Mouse (Mus musculus): ENCODE measurements around the gene Trio.
"Not testable (repeated sequence)": the region's sequence is repeated elsewhere in the genome, so short reads cannot be mapped to it uniquely, and the experiment has no call there.

The Trio gene

GRCm38 (mm10) chr15:27840125-27840524 is 185.5 kb downstream of the Trio start:
- no peak for DNase-seq (ENCODE audit: low spot score)

GRCm38 (mm10) chr15:27831646-27832045 is 194.0 kb downstream of the Trio start:
- DNase-seq (ENCODE audit: low spot score): no peak

- DNase-seq (ENCODE audit: low spot score): not testable (repeated sequence)
These were observed 197.8 kb downstream of the Trio start for GRCm38 (mm10) chr15:27827871-27828270.

GRCm38 (mm10) chr15:27826886-27827285 is 198.8 kb downstream of the Trio start:
- DNase-seq (ENCODE audit: low spot score): no peak

- no peak for DNase-seq (ENCODE audit: low spot score)
These were observed 199.5 kb downstream of the Trio start for GRCm38 (mm10) chr15:27826048-27826637.

GRCm38 (mm10) chr15:27825390-27825789 is 200.3 kb downstream of the Trio start:
- no peak for DNase-seq (ENCODE audit: low spot score)

- DNase-seq (ENCODE audit: low spot score): peak; percentile 21
These were observed 202.1 kb downstream of the Trio start for GRCm38 (mm10) chr15:27823581-27823980.

- DNase-seq (ENCODE audit: low spot score): no peak
These were observed 203.2 kb downstream of the Trio start for GRCm38 (mm10) chr15:27822461-27822860.

- peak; percentile 37 for DNase-seq (ENCODE audit: low spot score)
These were observed 203.8 kb downstream of the Trio start for GRCm38 (mm10) chr15:27821651-27822364.

- no peak for DNase-seq (ENCODE audit: low spot score)
These were observed 208.6 kb downstream of the Trio start for GRCm38 (mm10) chr15:27817096-27817495.

- peak; percentile 29 for DNase-seq (ENCODE audit: low spot score)
These were observed 210.8 kb downstream of the Trio start for GRCm38 (mm10) chr15:27814677-27815391.

- DNase-seq (ENCODE audit: low spot score): no peak
These were observed 214.7 kb downstream of the Trio start for GRCm38 (mm10) chr15:27810793-27811488.

- DNase-seq (ENCODE audit: low spot score): no peak
These were observed 215.4 kb downstream of the Trio start for GRCm38 (mm10) chr15:27810262-27810661.

GRCm38 (mm10) chr15:27808596-27809276 is 216.9 kb downstream of the Trio start:
- DNase-seq (ENCODE audit: low spot score): no peak

- no peak for DNase-seq (ENCODE audit: low spot score)
These were observed 219.4 kb downstream of the Trio start for GRCm38 (mm10) chr15:27806219-27806618.

- no peak for DNase-seq (ENCODE audit: low spot score)
These were observed 220.0 kb downstream of the Trio start for GRCm38 (mm10) chr15:27805654-27806053.

- DNase-seq (ENCODE audit: low spot score): no peak
These were observed 221.2 kb downstream of the Trio start for GRCm38 (mm10) chr15:27804447-27804846.

- DNase-seq (ENCODE audit: low spot score): no peak
These were observed 221.9 kb downstream of the Trio start for GRCm38 (mm10) chr15:27803568-27804345.

- no peak for DNase-seq (ENCODE audit: low spot score)
These were observed 223.4 kb downstream of the Trio start for GRCm38 (mm10) chr15:27802243-27802642.

GRCm38 (mm10) chr15:27801177-27801576 is 224.5 kb downstream of the Trio start:
- no peak for DNase-seq (ENCODE audit: low spot score)
